Mouse (Mus musculus) stomach, postnatal 0 days (tissue): ENCODE measurements around the gene Plekha4.

Experiments used
- CTCF ChIP-seq: IDR thresholded peaks from 2 replicates; pipeline ENCODE4 v1.5.1; 2016; ENCODE audit warnings: antibody characterized with exemption, low read depth, mild to moderate bottlenecking, moderate library complexity
- EP300 ChIP-seq: optimal IDR thresholded peaks from 2 replicates; pipeline ENCODE3; 2016; ENCODE audit warnings: antibody characterized with exemption

DNA sequence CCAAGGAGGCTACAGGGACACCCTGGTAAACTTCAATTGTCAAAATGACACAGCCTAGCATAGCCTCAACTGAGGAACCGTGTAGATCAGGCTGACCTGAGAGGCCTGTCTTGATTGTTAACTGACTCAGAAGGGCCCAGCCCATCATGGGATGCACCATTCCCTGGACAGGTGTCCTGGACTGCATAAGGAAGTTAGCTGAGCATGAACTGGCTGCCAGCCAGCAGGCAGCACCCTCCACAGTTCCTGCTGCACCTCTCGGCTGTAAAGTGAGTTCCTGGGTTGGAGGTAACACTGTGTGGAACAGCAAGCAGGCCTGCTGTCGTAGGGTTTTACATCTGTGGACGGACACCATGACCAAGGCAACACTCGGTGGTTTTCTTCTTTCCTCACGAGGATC, 18.5 kb upstream of the Plekha4 start:
- TF ChIP-seq CTCF, result no peak
- no peak for TF ChIP-seq EP300
